Mouse (Mus musculus) embryonic facial prominence, embryonic 15.5 days (tissue): Measurements from ENCODE around the gene Syne1. TPM values are rescaled to one million over a fixed set of nuclear protein-coding genes. Genes with fewer than 3 reads are reported as not detected.
A peak's percentile ranks its signal among the peaks of the same experiment; 100 is the strongest.

Source experiments
- ATAC-seq: fragments of 200-750 bp; cut with Nextera tagmentation; 2 replicates; pipeline ENCODE4 v1.8.0; 2017; ENCODE audit warnings: low read depth, moderate TSS enrichment; ENCODE audit not compliant: insufficient number of reproducible peaks, low FRiP score, low TSS enrichment
- H3K27ac ChIP-seq: fragments of 300-500 bp; sonication (generic); replicated peaks from 2 replicates; pipeline ENCODE4 v1.5.1; 2015; ENCODE audit warnings: mild to moderate bottlenecking, inconsistent platforms
- H3K27me3 ChIP-seq: fragments of 300-500 bp; sonication (generic); 2 replicates; pipeline ENCODE4 v1.6.1; 2015; ENCODE audit warnings: inconsistent platforms
- H3K36me3 ChIP-seq: fragments of 300-500 bp; sonication (generic); 2 replicates; pipeline ENCODE4 v1.6.1; 2015; ENCODE audit warnings: mild to moderate bottlenecking, inconsistent platforms
- H3K4me1 ChIP-seq: fragments of 300-500 bp; sonication (generic); 2 replicates; pipeline ENCODE4 v1.6.1; 2015; ENCODE audit warnings: inconsistent platforms
- H3K4me2 ChIP-seq: fragments of 300-500 bp; sonication (generic); replicated peaks from 2 replicates; pipeline ENCODE4 v1.6.1; 2015; ENCODE audit warnings: mild to moderate bottlenecking, inconsistent platforms
- H3K4me3 ChIP-seq: fragments of 300-500 bp; sonication (generic); replicated peaks from 2 replicates; pipeline ENCODE4 v1.5.1; 2015; ENCODE audit warnings: mild to moderate bottlenecking, inconsistent platforms
- H3K9ac ChIP-seq: fragments of 300-500 bp; sonication (generic); 2 replicates; pipeline ENCODE4 v1.6.1; 2015; ENCODE audit warnings: inconsistent platforms
- H3K9me3 ChIP-seq: fragments of 300-500 bp; sonication (generic); replicated peaks from 2 replicates; pipeline ENCODE4 v1.6.1; 2016; ENCODE audit warnings: inconsistent platforms
- WGBS: fragments of 180-500 bp; shearing (Covaris S2); methylation state at CpG from one replicate; pipeline ENCODE4 v1.1.7; 2015; 5-methylcytosine and 5-hydroxymethylcytosine counted together
- polyA plus RNA-seq: library from polyadenylated mRNA; unstranded; fragments of >200 nt; fragmentation: Nextera tagmentation; extraction: Ambion mirVana; gene quantifications from 2 replicates; pipeline ENCODE4 v1.2.1, GENCODE M21; 2015

Gene Syne1
- polyA plus RNA-seq, 1 experiment from 2014 or later = 8.0 TPM

- no peak overlapping the region for H3K4me2 ChIP-seq
- ATAC-seq = no peak
- no peaks in the 10 kb centered on the region for H3K27me3 ChIP-seq
- 0 out of 2 replicates have a peak, but pooled peaks cover 3% of the 10 kb centered on the region for H3K9me3 ChIP-seq
- H3K36me3 ChIP-seq = no peaks in the 10 kb centered on the region
- H3K27ac ChIP-seq = peak overlapping the region; percentile 39; the same call in 1 of the 2 replicates
- WGBS = 8% methylated on average over 7 of the region's 7 CpGs
- no peak overlapping the region for H3K4me3 ChIP-seq
- H3K4me1 ChIP-seq = peaks cover 9% of the 10 kb centered on the region
- H3K9ac ChIP-seq = no peak overlapping the region
Observed at GRCm38 (mm10) chr10:5295291-5295891, 255.9 kb downstream of the Syne1 start.

GRCm38 (mm10) chr10:5289575-5289909 is 261.7 kb downstream of the Syne1 start:
- peak overlapping the region; percentile 37 for H3K4me3 ChIP-seq
- ATAC-seq = no peak
- 0 out of 2 replicates have a peak, but pooled peaks cover 9% of the 10 kb centered on the region for H3K4me1 ChIP-seq
- no peaks in the 10 kb centered on the region for H3K27me3 ChIP-seq
- H3K9ac ChIP-seq = no peak overlapping the region
- peak overlapping the region; percentile 92 for H3K27ac ChIP-seq
- no peaks in the 10 kb centered on the region for H3K36me3 ChIP-seq
- peak overlapping the region; percentile 41 for H3K4me2 ChIP-seq
- 0 out of 2 replicates have a peak, but pooled peaks cover 3% of the 10 kb centered on the region for H3K9me3 ChIP-seq
- 49% methylated on average over 5 of the region's 5 CpGs for WGBS

- 11% methylated on average over 19 of the region's 19 CpGs for WGBS
- peak; percentile 87 for ATAC-seq
Observed at GRCm38 (mm10) chr10:5288716-5289574, 262.3 kb downstream of the Syne1 start.

GRCm38 (mm10) chr10:5288262-5288661 is 263.0 kb downstream of the Syne1 start:
- no peak for ATAC-seq
- H3K36me3 ChIP-seq = no peaks in the 10 kb centered on the region
- H3K27ac ChIP-seq = peak overlapping the region; percentile 92
- 8% methylated on average over 6 of the region's 6 CpGs for WGBS
- peak overlapping the region; percentile 37 for H3K4me3 ChIP-seq
- H3K9me3 ChIP-seq = 0 out of 2 replicates have a peak, but pooled peaks cover 3% of the 10 kb centered on the region
- no peak overlapping the region for H3K9ac ChIP-seq
- H3K4me1 ChIP-seq = 0 out of 2 replicates have a peak, but pooled peaks cover 9% of the 10 kb centered on the region
- no peaks in the 10 kb centered on the region for H3K27me3 ChIP-seq
- peak overlapping the region; percentile 41 for H3K4me2 ChIP-seq

More at GRCm38 (mm10) chr10:5288716-5289574, 262.3 kb downstream of the Syne1 start:
- Histone ChIP-seq H3K27ac (peak overlapping the region; percentile 92), H3K4me3 (peak overlapping the region; percentile 37), H3K4me1 (0 out of 2 replicates have a peak, but pooled peaks cover 9% of the 10 kb centered on the region), H3K27me3 (no peaks in the 10 kb centered on the region), H3K9ac (no peak overlapping the region), H3K9me3 (0 out of 2 replicates have a peak, but pooled peaks cover 3% of the 10 kb centered on the region), H3K36me3 (no peaks in the 10 kb centered on the region), H3K4me2 (peak overlapping the region; percentile 41)

- H3K9me3 ChIP-seq = no peaks in the 10 kb centered on the region
- H3K4me1 ChIP-seq = no peaks in the 10 kb centered on the region
- H3K4me3 ChIP-seq = no peak overlapping the region
- H3K4me2 ChIP-seq = no peak overlapping the region
- ATAC-seq = no peak
- 86% methylated on average over 5 of the region's 5 CpGs for WGBS
- H3K27me3 ChIP-seq = no peaks in the 10 kb centered on the region
- no peak overlapping the region for H3K27ac ChIP-seq
- 0 out of 2 replicates have a peak, but pooled peaks cover 7% of the 10 kb centered on the region for H3K36me3 ChIP-seq
- H3K9ac ChIP-seq = no peak overlapping the region
Observed at GRCm38 (mm10) chr10:5275769-5276168, 275.5 kb downstream of the Syne1 start.

- Histone ChIP-seq H3K27me3 (no peaks in the 10 kb centered on the region), H3K4me1 (no peaks in the 10 kb centered on the region), H3K4me2 (no peak overlapping the region), H3K36me3 (0 out of 2 replicates have a peak, but pooled peaks cover 7% of the 10 kb centered on the region), H3K9ac (no peak overlapping the region), H3K4me3 (no peak overlapping the region), H3K27ac (no peak overlapping the region), H3K9me3 (no peaks in the 10 kb centered on the region)
- 79% methylated on average over 2 of the region's 2 CpGs for WGBS
- ATAC-seq = no peak
Observed at GRCm38 (mm10) chr10:5270641-5271040, 280.6 kb downstream of the Syne1 start.

- WGBS = 65% methylated on average over 10 of the region's 10 CpGs
- no peak overlapping the region for H3K27ac ChIP-seq
- no peak for ATAC-seq
- H3K36me3 ChIP-seq = peaks cover 8% of the 10 kb centered on the region
- H3K9me3 ChIP-seq = no peaks in the 10 kb centered on the region
- H3K9ac ChIP-seq = no peak overlapping the region
- no peak overlapping the region for H3K4me2 ChIP-seq
- no peak overlapping the region for H3K4me3 ChIP-seq
- H3K27me3 ChIP-seq = no peaks in the 10 kb centered on the region
- H3K4me1 ChIP-seq = no peaks in the 10 kb centered on the region
Observed at GRCm38 (mm10) chr10:5264418-5264817, 286.9 kb downstream of the Syne1 start.

GRCm38 (mm10) chr10:5262636-5263035 is 288.6 kb downstream of the Syne1 start:
- H3K9ac ChIP-seq = no peak overlapping the region
- H3K4me1 ChIP-seq = no peaks in the 10 kb centered on the region
- no peak overlapping the region for H3K4me2 ChIP-seq
- no peak overlapping the region for H3K4me3 ChIP-seq
- H3K36me3 ChIP-seq = peaks cover 24% of the 10 kb centered on the region
- no peaks in the 10 kb centered on the region for H3K27me3 ChIP-seq
- WGBS = 70% methylated on average over 8 of the region's 8 CpGs
- no peak overlapping the region for H3K27ac ChIP-seq
- no peaks in the 10 kb centered on the region for H3K9me3 ChIP-seq
- no peak for ATAC-seq

- peaks cover 41% of the 10 kb centered on the region for H3K36me3 ChIP-seq
Observed at GRCm38 (mm10) chr10:5256686-5257085, 294.6 kb downstream of the Syne1 start.

GRCm38 (mm10) chr10:5253752-5254151 is 297.5 kb downstream of the Syne1 start:
- Histone ChIP-seq H3K36me3 (peaks cover 27% of the 10 kb centered on the region), H3K27me3 (no peaks in the 10 kb centered on the region), H3K4me3 (no peak overlapping the region), H3K4me2 (no peak overlapping the region), H3K4me1 (no peaks in the 10 kb centered on the region), H3K9ac (no peak overlapping the region), H3K27ac (no peak overlapping the region), H3K9me3 (no peaks in the 10 kb centered on the region)
- ATAC-seq = no peak

More at GRCm38 (mm10) chr10:5256686-5257085, 294.6 kb downstream of the Syne1 start:
- no peak for ATAC-seq
- Histone ChIP-seq H3K27me3 (no peaks in the 10 kb centered on the region), H3K9me3 (no peaks in the 10 kb centered on the region), H3K4me2 (no peak overlapping the region), H3K4me1 (no peaks in the 10 kb centered on the region), H3K9ac (no peak overlapping the region), H3K4me3 (no peak overlapping the region), H3K27ac (no peak overlapping the region)

GRCm38 (mm10) chr10:5250702-5251101 is 300.6 kb downstream of the Syne1 start:
- Histone ChIP-seq H3K4me2 (no peak overlapping the region), H3K9me3 (no peaks in the 10 kb centered on the region), H3K9ac (no peak overlapping the region), H3K4me3 (no peak overlapping the region), H3K4me1 (no peaks in the 10 kb centered on the region), H3K27me3 (no peaks in the 10 kb centered on the region), H3K36me3 (peaks cover 35% of the 10 kb centered on the region), H3K27ac (no peak overlapping the region)
- no peak for ATAC-seq
- 68% methylated on average over 10 of the region's 10 CpGs for WGBS
